Comparison of ENCODE assay signal across 10 mouse cellular contexts in genomic region chr10:45129105-45129504, GRCm38 (mm10). TPM values are rescaled to one million over a fixed set of nuclear protein-coding genes. Genes with fewer than 3 reads are reported as not detected.
A peak's percentile ranks its signal among the peaks of the same experiment; 100 is the strongest.
DNase-seq lines count a peak whose midpoint lies in the region; ATAC-seq and TF ChIP-seq lines count a peak whose summit lies in the region.
"Had no signal": no experiment of that assay in that cellular context is flagged by ENCODE, and none has a peak within 500 bp of the region (broad histone marks: within the 10 kb centered on the region; RNA-seq: fewer than 3 reads in every experiment).

No protein-coding gene starts in this region.

- 39% methylated on average over 11 of the region's 11 CpGs for WGBS in hindbrain, embryonic 15.5 days

- no peaks in the 10 kb centered on the region for H3K9me3 ChIP-seq in hindbrain, embryonic 15.5 days
- H3K9me3 ChIP-seq: embryonic facial prominence, embryonic 15.5 days had no signal

- TF ChIP-seq CTCF in brain, embryonic 14.5 days (IDR thresholded peaks at IDR 0.05; ENCODE audit: borderline replicate concordance, extremely low read depth, insufficient read depth, insufficient read length), result no peak

- peak; percentile 54 for ATAC-seq in hindbrain, embryonic 15.5 days (ENCODE audit: low FRiP score, low read depth)
- ATAC-seq in megakaryocyte progenitor cell, adult 5-6 weeks (replicated peaks; ENCODE audit: poor library complexity), result peak; percentile 14; the same call in 1 of the 2 replicates

- 0 out of 2 replicates have a peak overlapping the region, but pooled peaks have one; percentile 18 for H3K4me2 ChIP-seq in hindbrain, embryonic 15.5 days
- H3K4me2 ChIP-seq: embryonic facial prominence, embryonic 15.5 days had no signal

- no peaks in the 10 kb centered on the region for H3K27me3 ChIP-seq in hindbrain, embryonic 15.5 days
- H3K27me3 ChIP-seq: embryonic facial prominence, embryonic 15.5 days had no signal

- intact Hi-C loops in heart, postnatal 36 days (cut with DNase I), result no loop called here
- intact Hi-C loops in gastrocnemius, postnatal 36 days (cut with DNase I), result no loop called here

- peak overlapping the region; percentile 68 for H3K27ac ChIP-seq in hindbrain, embryonic 15.5 days (replicated peaks)
- H3K27ac ChIP-seq: embryonic facial prominence, embryonic 15.5 days; liver, embryonic 14.5 days had no signal

- H3K36me3 ChIP-seq in hindbrain, embryonic 15.5 days, result peaks cover 3% of the 10 kb centered on the region

- H3K4me1 ChIP-seq in hindbrain, embryonic 15.5 days (replicated peaks), result peaks cover 8% of the 10 kb centered on the region
- H3K4me1 ChIP-seq: embryonic facial prominence, embryonic 15.5 days had no signal

- H3K9ac ChIP-seq in hindbrain, embryonic 15.5 days, result no peak overlapping the region
- H3K9ac ChIP-seq: embryonic facial prominence, embryonic 15.5 days; liver, embryonic 14.5 days had no signal

- no peak for TF ChIP-seq POLR2A in brain, embryonic 14.5 days (IDR thresholded peaks at IDR 0.05; ENCODE audit: borderline replicate concordance, extremely low read depth, insufficient read depth, insufficient read length, poor library complexity, severe bottlenecking)

- H3K4me3 ChIP-seq in hindbrain, embryonic 15.5 days, result no peak overlapping the region
- H3K4me3 ChIP-seq: embryonic facial prominence, embryonic 15.5 days had no signal

- DNase-seq in heart, adult 18-20 months, result peak; percentile 22 to 48
- DNase-seq in heart, postnatal 36 days, result no peak
- peak; percentile 73 for DNase-seq in brain, embryonic 14.5 days (ENCODE audit: low read depth)
- DNase-seq in gastrocnemius, postnatal 36 days, result no peak
- DNase-seq in ovary, postnatal 36 days (ENCODE audit: low spot score), result no peak
- DNase-seq in natural killer cell, adult 2 months (ENCODE audit: low spot score in 2 of 2), result no peak

RNA-seq across cellular contexts. Expression of gene Popdc3, which starts 48.8 kb away (rescaled TPM):
- 10 to 100 TPM; 32.8 to 35.7 TPM for total RNA-seq in heart, adult 18-20 months (2021)
- 10 to 100 TPM; 29.2 to 31.0 TPM for total RNA-seq in heart, postnatal 36 days (2021)
- polyA plus RNA-seq in brain, embryonic 14.5 days (2012; rRNA removed), result 0.53 and 0.83 TPM in 2 replicates
- 2.6 and 3.0 TPM in 2 replicates for polyA plus RNA-seq in hindbrain, embryonic 15.5 days (2015; fragmentation: Nextera tagmentation; extraction: Ambion mirVana)
- not detected in 2 replicates for total RNA-seq in megakaryocyte progenitor cell, adult 5-6 weeks (2015)
- not detected in 2 replicates for total RNA-seq in megakaryocyte progenitor cell, adult 5-6 weeks (2017)
- 10 to 100 TPM; 39.0 to 40.1 TPM for total RNA-seq in gastrocnemius, postnatal 36 days (2021)

Comparison
In these comparisons a context has a peak if more than half of its experiments do, and no peak if none do; other contexts are left out.
1. DNase-seq: peak in heart, adult 18-20 months (2 of 2) and brain, embryonic 14.5 days (single experiment); none in heart, postnatal 36 days (0 of 2), gastrocnemius, postnatal 36 days (0 of 2), ovary, postnatal 36 days (single experiment) and natural killer cell, adult 2 months (0 of 2).
2. RNA of gene Popdc3, which starts 48.8 kb away (total RNA-seq): 39.0 to 40.1 TPM in gastrocnemius, postnatal 36 days, 32.8 to 35.7 TPM in heart, adult 18-20 months and 29.2 to 31.0 TPM in heart, postnatal 36 days; not detected in megakaryocyte progenitor cell, adult 5-6 weeks; every median in the first group is over 10 times any median in the second.